Mouse (Mus musculus): Measurements from ENCODE around the gene Fam19a5.

Gene Fam19a5

DNA sequence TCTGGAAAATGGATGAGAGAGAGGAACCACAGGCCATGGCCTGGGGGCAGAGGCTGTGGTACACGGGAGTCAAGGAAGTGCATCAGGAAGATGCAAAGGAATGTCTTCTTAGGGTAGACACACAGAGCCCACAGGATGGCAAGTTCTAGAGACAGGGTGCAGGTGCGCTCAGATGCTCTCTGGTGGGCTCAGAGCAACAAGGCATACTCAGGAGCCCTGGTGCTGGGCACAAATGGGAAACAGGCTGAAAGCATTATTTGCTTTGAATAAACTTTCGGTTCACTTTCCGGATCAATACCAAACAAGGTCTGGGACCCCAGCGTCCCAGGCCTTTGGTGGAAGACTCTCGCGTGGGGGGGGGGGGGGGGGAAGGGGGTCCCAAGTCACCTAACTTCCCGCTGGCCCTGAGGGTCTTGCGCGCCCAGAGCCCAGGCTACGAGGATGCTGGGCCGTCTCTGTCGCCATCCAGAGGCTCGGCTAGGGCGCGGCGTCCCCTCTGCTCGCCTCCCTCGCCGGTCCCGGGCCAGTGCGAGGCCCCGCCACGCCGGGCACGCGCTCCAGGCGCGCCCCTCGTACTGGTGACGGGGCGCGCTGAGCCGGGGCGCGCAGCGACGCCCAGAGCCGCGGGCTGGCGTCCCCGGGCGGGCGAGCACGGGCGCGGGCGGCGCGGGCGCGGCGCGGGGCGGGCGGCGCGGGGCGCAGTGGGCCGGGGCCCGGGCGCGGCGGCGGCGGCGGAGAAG is at the start of gene Fam19a5:
Gene Fam19a5, plus strand, starts transcription at position 701 of the 740 bp plus-strand sequence.
- DNase-seq (ENCODE audit: low read depth, low spot score), result peak; percentile 8

GRCm38 (mm10) chr15:87501737-87502136 is 42.4 kb upstream of the Fam19a5 start:
- no peak for DNase-seq (ENCODE audit: low read depth, low spot score)

DNA sequence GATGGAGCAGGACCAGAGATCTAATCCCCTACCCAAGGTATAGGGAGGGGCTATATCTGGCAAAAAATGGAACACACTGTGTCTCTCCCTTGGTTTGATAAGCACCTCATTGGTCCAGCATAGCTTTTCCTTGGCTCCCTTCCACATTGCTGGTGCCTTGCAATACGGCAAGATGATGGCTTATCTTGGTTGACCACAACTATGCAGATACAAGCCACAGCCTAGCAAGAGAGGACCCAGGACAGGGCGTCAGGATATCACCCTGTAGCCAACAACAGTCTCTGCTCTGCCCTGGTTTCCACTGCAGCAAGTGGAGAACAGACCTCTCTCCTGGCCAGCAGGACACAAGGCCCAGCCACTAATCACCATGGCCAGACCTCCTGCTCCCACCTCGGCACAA is 36.8 kb upstream of the Fam19a5 start:
- no peak for DNase-seq (ENCODE audit: low read depth, low spot score)

- DNase-seq (ENCODE audit: low read depth, low spot score), result no peak
Observed at GRCm38 (mm10) chr15:87510886-87511285, 33.2 kb upstream of the Fam19a5 start.

DNA sequence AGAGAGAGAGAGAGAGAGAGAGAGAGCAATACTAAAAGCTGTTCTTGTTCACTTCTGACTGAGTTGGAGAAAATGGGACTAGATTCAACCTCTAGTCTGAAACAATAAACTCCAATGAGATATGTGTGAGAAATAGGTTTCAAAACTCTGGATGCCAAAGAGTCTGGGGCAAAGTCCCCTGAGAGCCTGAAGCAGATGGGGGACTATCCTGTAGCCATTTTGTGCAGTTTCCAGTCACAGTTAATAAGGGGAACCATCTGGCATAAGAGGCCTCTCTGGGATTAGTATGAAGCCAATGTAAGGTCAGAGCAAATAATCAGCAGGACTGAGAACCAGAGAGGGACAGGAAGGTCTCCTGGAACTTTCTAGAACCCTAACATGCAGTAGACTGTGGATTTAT is 25.9 kb upstream of the Fam19a5 start:
- no peak for DNase-seq (ENCODE audit: low read depth, low spot score)

DNA sequence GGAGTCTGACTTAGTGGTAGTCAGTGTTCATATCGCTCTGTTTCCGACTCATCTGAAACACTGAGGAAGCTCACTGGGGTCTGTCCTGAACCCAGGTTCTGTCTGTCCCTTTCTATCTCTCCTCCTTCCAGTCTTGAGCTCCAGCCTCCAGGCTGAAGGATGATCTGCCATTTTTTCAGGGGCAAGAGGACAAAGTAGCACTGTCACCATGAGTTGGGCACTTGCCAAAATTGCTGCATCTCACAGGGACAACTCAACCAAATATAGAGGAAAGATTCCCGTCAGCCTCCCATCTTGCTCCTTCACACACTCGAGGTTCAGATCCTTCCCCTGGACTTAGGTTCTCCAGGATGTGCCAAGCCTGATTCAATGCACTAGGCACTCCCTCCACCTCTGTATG is 14.8 kb upstream of the Fam19a5 start:
- no peak for DNase-seq (ENCODE audit: low read depth, low spot score)

DNA sequence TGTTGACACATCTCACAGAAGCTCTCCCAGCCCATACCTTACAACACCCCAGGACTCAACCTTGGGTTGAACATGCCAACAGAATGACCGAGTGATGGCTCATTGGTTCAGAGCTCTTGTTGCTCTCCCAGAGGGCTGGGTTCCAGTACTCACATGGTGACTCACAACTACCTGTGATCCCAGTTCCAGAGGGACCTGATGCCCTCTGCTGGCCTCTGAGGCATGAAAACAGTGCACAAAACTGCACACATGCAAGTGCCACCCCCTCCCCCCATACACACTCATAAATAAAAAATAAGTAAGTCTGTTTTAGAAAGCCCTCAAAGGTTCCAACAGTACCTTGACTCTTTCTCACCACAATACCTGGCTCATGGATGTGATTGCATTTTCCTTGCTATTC is 2.4 kb upstream of the Fam19a5 start:
- DNase-seq (ENCODE audit: low read depth, low spot score), result peak; percentile 7

DNA sequence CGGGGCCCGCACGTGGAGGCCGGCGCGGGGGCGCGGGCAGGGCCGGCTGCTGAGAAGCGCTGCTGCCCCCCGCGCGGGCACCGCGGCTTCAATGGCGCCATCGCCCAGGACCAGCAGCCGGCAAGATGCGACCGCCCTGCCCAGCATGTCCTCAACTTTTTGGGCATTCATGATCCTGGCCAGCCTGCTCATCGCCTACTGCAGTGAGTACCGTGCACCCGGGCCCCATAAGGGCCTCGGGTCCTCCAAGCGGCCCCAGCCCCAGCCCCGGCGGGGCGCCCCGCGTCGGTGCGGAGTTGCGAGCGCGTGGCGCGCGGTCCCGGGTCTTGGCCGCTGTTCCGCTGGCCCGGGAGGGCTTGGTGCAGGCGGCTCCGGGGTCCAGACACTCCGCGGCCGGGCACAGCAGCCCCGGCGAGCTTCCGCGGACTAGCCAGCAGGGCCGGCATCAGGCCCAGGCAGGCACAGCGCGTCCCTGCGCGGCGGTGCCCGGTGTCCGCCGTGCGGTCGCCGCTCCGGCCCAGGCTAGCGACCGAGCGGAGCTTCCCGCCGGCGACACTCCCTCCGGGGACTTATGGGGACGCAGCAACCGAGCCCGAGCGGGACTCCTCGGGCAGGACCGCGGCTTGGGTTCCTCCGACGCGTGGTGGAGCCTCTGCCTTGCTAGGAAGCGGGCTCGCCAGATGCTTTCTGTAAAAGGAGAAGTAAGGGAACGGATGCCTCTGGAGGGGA is 466 bp downstream of the Fam19a5 start:
- peak; percentile 24 for DNase-seq (ENCODE audit: low read depth, low spot score)

DNA sequence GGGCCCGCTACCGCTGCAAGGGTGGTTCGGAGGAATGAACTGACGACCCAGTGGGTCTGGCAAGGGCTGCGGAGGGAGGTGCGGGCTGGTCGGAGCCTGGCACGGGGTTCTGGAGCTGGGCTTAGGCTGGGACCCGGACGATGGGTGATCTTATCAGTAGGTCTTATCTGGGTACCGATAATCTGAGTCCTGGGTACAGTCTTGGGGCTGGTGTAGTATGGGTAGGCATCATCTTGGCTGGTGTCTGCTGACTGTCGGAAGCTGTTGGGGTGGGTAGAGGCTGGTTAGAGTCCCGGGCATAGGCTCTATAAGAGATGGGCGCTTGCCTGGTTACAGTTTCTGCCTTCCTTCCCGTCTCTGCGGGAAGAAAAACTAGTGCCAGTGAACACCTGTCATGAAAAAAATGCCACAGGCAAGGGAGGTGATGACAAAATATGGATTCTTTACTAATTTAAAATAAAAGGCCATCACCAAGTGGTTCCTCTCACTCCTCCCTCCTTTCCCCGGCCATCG is 1.1 kb downstream of the Fam19a5 start:
- DNase-seq (ENCODE audit: low read depth, low spot score), result no peak

DNA sequence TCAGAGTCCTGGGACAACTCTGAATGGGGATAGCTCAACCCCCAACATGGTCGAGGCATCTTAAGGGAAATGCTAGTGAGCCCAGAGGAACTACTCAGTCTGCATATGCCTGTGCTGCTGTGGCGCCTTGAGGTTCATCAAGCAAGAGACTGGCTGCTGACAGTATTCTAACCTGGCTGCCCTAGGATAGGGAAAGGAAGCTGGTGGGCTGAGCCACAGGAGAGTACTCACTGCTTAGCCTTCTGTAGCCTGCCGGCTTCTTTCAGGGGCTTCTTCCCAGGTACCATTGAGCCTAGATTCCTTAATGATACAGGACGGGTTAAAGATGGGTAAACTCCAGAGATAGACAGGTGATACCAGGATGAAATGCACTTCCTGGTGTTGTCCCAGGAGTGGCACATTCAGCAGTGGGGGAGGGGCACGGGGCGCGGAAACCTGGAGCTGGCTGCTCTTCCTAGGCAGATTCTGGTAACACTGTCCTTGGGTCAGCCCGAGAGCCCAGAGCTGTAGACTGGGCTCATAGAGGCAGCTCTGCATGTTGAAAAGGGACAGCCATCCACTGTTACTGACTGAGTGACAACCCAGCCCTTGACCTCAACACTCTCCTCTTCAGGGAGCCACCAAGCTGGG is 1.7 kb downstream of the Fam19a5 start:
- DNase-seq (ENCODE audit: low read depth, low spot score), result no peak

- peak; percentile 35 for DNase-seq (ENCODE audit: low read depth, low spot score)
Observed at GRCm38 (mm10) chr15:87547022-87547421, 2.9 kb downstream of the Fam19a5 start.

DNA sequence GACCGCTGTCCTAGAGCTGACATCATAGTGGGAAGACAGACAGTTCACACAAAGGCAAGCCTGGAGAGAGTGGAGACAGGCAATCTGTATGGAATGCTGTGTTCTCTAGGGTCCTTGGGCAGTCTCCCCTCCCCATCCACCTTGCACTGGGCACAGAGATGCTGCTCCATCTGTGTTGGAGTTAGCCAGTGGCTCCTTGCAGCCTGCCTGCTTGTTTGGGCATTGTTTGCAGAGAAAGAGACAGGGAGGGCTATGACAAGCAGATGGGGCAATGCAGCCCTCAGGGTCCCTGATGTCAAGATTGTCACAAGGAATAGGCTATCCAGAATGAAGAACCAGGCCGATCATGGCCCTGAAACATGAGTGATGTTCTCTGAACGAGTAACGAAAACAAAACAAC is 5.6 kb downstream of the Fam19a5 start:
- DNase-seq (ENCODE audit: low read depth, low spot score), result no peak

- DNase-seq (ENCODE audit: low read depth, low spot score), result no peak
Observed at GRCm38 (mm10) chr15:87550756-87551155, 6.7 kb downstream of the Fam19a5 start.

DNA sequence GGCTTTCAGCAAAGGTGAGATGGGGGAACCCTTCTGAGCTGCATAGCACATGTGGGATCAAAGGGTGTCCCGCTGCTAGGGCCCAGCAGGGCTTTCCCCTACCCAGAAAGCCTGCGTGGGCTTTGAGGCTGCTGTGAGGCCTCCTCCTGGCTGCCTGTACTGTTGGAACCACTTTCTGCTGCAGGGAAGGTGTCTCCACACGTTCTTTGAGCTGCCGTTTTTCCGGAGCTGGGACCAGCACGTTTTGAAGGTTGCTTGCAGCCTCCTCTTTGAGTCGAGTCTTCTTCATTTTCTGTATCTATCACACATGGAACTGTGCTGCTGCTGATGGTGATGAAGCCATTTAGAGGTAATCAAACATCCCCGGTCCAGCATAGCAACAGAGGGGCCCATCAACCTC is 7.5 kb downstream of the Fam19a5 start:
- DNase-seq (ENCODE audit: low read depth, low spot score), result no peak

DNA sequence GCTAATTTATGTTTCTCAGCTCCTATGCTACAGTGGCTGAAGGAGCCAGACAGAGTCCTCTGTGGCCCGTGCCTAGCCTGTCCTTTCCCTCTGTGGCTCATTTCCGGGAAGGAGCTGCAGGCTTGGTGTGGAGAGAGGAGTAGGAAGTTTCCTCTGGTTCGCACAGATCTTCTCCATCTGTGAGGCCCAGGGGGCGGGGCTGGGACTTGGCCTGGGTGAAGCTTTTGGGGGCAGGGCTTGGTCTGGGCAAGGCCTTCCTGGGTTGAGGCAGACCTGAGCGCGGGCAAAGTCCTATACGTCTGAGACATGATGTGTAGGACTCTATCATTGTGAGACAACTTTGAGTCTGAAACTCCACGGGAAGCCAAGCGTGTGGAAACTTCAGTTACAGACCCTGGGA is 11.7 kb downstream of the Fam19a5 start:
- no peak for DNase-seq (ENCODE audit: low read depth, low spot score)

- DNase-seq (ENCODE audit: low read depth, low spot score), result no peak
Observed at GRCm38 (mm10) chr15:87564331-87564730, 20.2 kb downstream of the Fam19a5 start.

DNA sequence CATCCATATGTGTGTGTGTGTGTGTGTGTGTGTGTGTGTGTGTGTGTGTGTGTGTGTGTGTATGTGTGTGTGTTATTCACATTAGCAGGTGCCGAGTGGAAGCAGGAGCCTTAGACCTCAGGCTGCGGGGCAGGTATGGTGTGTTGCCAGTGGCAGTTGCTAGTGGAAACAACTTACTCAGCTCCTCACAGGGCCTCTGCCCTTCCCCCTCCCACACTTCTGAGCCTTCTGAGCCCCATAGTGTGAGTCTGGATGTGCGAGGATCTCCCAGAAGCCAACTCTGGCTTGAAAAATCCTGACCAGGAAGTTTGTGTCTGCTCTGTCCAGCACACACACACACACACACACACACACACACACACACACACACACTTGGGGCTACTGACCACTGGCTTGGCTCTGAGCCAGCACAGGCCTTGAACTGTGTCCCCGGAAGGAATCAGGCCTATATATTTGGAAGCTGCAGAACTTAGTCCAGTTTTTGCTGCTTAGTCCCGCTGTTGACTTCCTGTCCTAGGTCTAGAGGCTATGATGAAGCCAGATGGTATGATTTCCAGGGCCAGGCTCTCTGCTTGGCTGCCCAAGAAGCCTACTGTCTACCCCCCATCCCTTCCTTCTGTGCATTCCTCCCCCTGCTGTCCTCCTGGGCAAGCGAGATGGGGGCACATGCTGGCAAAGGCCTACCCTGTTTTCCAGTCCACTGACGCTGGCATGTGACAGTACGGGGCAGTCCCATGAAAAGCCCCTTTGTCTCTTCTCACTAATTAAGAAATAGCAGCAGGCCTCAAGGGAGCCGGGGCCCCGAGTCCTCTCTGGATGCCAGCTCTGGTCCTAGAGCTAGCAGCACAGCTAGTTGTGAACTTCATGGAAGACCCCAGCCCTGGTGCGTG is 22.2 kb downstream of the Fam19a5 start:
- no peak for DNase-seq (ENCODE audit: low read depth, low spot score)

DNA sequence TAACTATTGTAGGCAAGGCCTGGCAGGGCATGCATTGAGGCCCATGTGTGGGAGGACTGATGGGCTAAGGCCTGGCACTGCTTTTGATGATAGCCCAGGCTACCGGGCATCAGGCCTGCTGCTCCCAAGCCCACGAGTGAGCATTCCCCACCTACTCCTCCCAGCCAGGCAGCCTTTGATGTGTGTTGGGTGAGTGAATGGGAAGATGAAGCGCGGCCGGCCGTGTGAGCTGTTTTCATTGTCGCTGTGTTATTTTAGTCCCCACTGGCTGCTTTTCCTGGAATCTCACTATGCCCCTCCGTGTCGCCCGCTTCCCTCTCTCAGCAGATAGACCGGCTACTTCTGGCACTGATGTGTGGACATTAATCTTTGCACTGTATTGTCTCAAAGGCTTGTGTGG is 26.1 kb downstream of the Fam19a5 start:
- DNase-seq (ENCODE audit: low read depth, low spot score), result no peak

DNA sequence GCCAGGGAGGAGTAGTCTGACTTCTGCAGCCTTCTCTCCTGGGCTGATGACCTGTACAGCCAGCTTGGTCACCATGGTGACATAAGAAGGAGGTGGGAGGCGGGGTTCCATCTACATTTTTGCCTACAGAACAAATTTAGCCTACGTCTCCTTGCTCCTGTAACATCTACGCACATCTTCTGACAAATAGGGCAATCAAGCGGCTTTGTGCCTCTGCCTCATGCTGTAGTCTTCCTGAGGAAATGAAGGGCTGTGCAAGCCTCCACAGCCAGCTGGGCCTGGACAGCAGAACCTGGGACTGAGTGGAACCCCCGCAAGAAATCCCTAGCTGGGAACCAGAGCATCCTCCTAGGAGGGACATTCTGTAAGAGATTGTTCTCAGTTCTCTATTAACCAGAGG is 35.8 kb downstream of the Fam19a5 start:
- DNase-seq (ENCODE audit: low read depth, low spot score), result no peak

GRCm38 (mm10) chr15:87583921-87584621 is 40.0 kb downstream of the Fam19a5 start:
- no peak for DNase-seq (ENCODE audit: low read depth, low spot score)

DNA sequence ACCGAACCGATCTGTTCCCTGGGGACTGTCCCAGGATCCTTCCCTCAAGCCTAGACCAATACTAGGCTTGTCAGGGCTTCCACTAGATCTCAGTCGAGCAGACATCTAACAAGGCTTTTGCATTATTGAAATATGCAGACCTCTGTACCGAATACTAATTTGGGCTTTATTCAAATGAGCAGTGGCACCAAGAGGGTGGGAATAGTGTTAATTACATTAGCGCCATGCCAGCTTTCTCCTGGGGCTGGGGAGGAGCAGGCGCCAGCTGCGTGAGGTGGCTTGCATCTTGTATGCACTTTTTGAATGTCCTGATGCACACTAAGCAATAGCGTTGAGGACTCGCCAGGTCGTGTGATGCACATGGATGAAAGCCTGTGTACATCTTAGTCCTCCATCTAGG is 46.9 kb downstream of the Fam19a5 start:
- DNase-seq (ENCODE audit: low read depth, low spot score), result no peak
